Mouse (Mus musculus): ENCODE measurements at regions not wholly inside any gene's neighbourhood (a gene's known extent, or its start where the extent isn't known, plus 50 kb on each side); places are given as distances from the start of the nearest gene placed in this dataset.

DNA sequence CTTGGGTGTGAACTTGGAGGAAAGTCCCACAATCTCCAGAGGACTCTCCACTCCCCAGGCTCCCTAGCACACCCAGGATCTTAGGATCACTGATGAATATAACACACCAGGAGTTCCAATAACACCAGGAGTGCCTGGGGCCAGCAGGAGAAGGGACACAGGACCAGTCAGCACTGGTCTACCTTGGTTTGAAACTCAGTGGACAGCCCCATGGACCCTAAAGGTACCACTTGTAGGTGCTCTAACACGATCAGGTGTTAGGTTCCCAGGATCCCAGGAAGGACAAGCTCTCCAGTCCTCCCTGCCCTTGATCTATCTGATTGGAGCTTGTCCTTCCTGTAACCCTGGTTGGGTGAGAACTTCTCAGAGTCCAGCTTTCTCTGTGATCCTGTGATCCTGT, 554.6 kb downstream of the Sema5a start:
- TF ChIP-seq CTCF (conservative IDR thresholded peaks at IDR 0.05; ENCODE audit: low read length) (no peak), POU5F1 (IDR thresholded peaks at IDR 0.05; ENCODE audit: borderline replicate concordance, low read length) (no peak), NANOG (IDR thresholded peaks at IDR 0.05; ENCODE audit: borderline replicate concordance, low read length) (no peak)
- Histone ChIP-seq H3K9me3 (ENCODE audit: low read length) (peaks cover 26% of the 10 kb centered on the region; the same call in 1 of the 2 replicates), H3K4me1 (replicated peaks; ENCODE audit: low read depth, low read length) (no peaks in the 10 kb centered on the region), H3K36me3 (ENCODE audit: insufficient read depth, low read length) (no peaks in the 10 kb centered on the region), H3K27me3 (ENCODE audit: insufficient read depth, low read length) (no peaks in the 10 kb centered on the region), H3K4me3 (replicated peaks; ENCODE audit: low read length) (no peak overlapping the region)

DNA sequence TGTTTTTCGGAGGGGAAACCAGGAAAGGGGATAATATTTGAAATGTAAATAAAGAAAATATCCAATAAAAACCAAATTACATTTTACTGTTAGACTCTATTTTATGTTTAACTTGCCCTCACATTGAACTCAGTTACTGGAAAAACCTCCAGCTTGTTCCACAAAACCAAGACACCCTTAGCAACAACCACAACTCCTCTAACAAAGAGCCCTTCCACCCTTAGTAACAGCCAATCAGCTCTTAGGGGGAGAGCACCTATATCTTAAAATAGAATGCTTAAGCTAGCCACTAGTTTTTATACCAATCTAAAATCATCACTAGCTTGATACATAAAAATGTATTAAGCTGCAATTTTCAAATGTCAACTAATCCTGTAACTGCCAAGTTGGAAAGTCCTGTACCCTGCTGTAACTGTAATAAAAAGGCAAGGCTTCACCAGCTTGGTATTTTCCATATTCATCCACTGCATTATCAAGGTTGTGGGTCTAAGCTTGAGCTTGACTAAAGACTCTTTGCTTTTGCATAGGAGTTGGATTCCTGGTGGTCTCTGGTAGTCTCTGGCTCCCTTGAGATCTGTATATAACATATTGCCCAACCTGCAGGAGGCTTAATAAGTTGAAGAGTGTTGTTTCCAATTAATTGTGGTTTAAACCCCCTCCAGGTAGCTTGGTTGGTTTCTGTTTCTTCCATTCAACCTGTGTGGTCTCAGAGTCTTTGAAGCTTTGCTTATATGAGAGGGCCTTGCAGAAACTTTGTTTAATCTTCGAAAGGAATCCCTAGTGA, 566.4 kb downstream of the Sema5a start:
- peaks cover 9% of the 10 kb centered on the region for H3K9me3 ChIP-seq (ENCODE audit: low read length)
- TF ChIP-seq CTCF (conservative IDR thresholded peaks at IDR 0.05; ENCODE audit: low read length) = no peak
- no peak for TF ChIP-seq POU5F1 (IDR thresholded peaks at IDR 0.05; ENCODE audit: borderline replicate concordance, low read length)
- H3K27me3 ChIP-seq (ENCODE audit: insufficient read depth, low read length) = no peaks in the 10 kb centered on the region
- H3K36me3 ChIP-seq (ENCODE audit: insufficient read depth, low read length) = no peaks in the 10 kb centered on the region
- H3K4me1 ChIP-seq (replicated peaks; ENCODE audit: low read depth, low read length) = no peaks in the 10 kb centered on the region
- no peak overlapping the region for H3K4me3 ChIP-seq (replicated peaks; ENCODE audit: low read length)

GRCm38 (mm10) chr15:32839966-32840365, 595.4 kb downstream of the Sema5a start:
- Histone ChIP-seq H3K4me3 (replicated peaks; ENCODE audit: low read length) (no peak overlapping the region), H3K4me1 (replicated peaks; ENCODE audit: low read depth, low read length) (no peaks in the 10 kb centered on the region), H3K36me3 (ENCODE audit: insufficient read depth, low read length) (no peaks in the 10 kb centered on the region), H3K9me3 (ENCODE audit: low read length) (no peaks in the 10 kb centered on the region), H3K27me3 (ENCODE audit: insufficient read depth, low read length) (no peaks in the 10 kb centered on the region)
- no peak for TF ChIP-seq NANOG (IDR thresholded peaks at IDR 0.05; ENCODE audit: borderline replicate concordance, low read length)
- no peak for TF ChIP-seq POU5F1 (IDR thresholded peaks at IDR 0.05; ENCODE audit: borderline replicate concordance, low read length)
- TF ChIP-seq CTCF (conservative IDR thresholded peaks at IDR 0.05; ENCODE audit: low read length) = no peak

Measured in E14TG2a.4 (cell line).